Mouse (Mus musculus) G1E (cell line): Measurements from ENCODE around the gene Tcap. TPM values are rescaled to one million over a fixed set of nuclear protein-coding genes. Genes with fewer than 3 reads are reported as not detected.

ENCODE experiments used
- ATAC-seq: 2 replicates; pipeline ENCODE4 v1.8.0; 2016; ENCODE audit warnings: mild to moderate bottlenecking; ENCODE audit not compliant: insufficient number of reproducible peaks, poor library complexity, low FRiP score, severe bottlenecking; ENCODE audit errors: extremely low read depth
- DNase-seq: peaks from one replicate; pipeline ENCODE4 v3.0.0; 2012; ENCODE audit warnings: low spot score
- H3K27me3 ChIP-seq: 2 replicates; pipeline ENCODE4 v1.6.1; 2012; ENCODE audit warnings: mild to moderate bottlenecking, low read length, inconsistent platforms; ENCODE audit not compliant: insufficient read depth
- H3K36me3 ChIP-seq: replicated peaks from 2 replicates; pipeline ENCODE3; 2012; ENCODE audit warnings: mild to moderate bottlenecking, inconsistent platforms
- H3K4me1 ChIP-seq: 2 replicates; pipeline ENCODE4 v1.6.1; 2012; ENCODE audit warnings: low read depth, low read length, inconsistent platforms, mixed read lengths; ENCODE audit not compliant: insufficient read depth
- H3K4me3 ChIP-seq: 2 replicates; pipeline ENCODE4 v1.5.1; 2012; ENCODE audit warnings: low read depth, mild to moderate bottlenecking, inconsistent platforms, low read length, moderate library complexity, mixed read lengths
- H3K9me3 ChIP-seq: replicated peaks from 2 replicates; pipeline ENCODE4 v1.6.1; 2012; ENCODE audit warnings: inconsistent platforms
- CTCF ChIP-seq: IDR thresholded peaks from 2 replicates; pipeline ENCODE4 v1.5.1; 2012; ENCODE audit warnings: low read depth, low read length, inconsistent platforms, mixed read lengths
- GATA1 ChIP-seq: IDR thresholded peaks from 2 replicates; pipeline ENCODE4 v1.6.1; 2012; ENCODE audit warnings: borderline replicate concordance, low read length, inconsistent platforms, mixed read lengths
- GATA2 ChIP-seq: IDR thresholded peaks from 2 replicates; pipeline ENCODE4 v1.6.1; 2012; ENCODE audit warnings: low read depth, low read length, inconsistent platforms, borderline replicate concordance
- POLR2AphosphoS5 ChIP-seq: IDR thresholded peaks from 2 replicates; pipeline ENCODE4 v1.6.1; 2012; ENCODE audit warnings: low read depth, low read length, inconsistent platforms; ENCODE audit not compliant: insufficient replicate concordance
- TAL1 ChIP-seq: conservative IDR thresholded peaks from 2 replicates; pipeline ENCODE4 v1.6.1; 2012; ENCODE audit warnings: low read depth, low read length, inconsistent platforms, mixed read lengths
- polyA plus RNA-seq: library from polyadenylated mRNA; stranded (reverse); fragments of >175 nt; gene quantifications from 2 replicates; pipeline ENCODE4 v1.2.3, GENCODE M21; 2012
- total RNA-seq, 2 experiments: library from RNA; stranded (forward) in 1 of 2; stranded (reverse) in 1 of 2; fragments of 200-1000 nt in 1 of 2; fragments of >200 nt in 1 of 2; fragmentation: Nextera tagmentation in 1 of 2; gene quantifications; 2 replicates each; pipeline ENCODE4 v1.2.3; 2014 to 2017

Tcap gene
- not detected in 2 replicates for total RNA-seq (2014; fragmentation: Nextera tagmentation)
- total RNA-seq (2017): 0.23 TPM in 1 of 2 replicates, not detected in the other
- polyA plus RNA-seq: 0.13 TPM in 1 of 2 replicates, not detected in the other

DNA sequence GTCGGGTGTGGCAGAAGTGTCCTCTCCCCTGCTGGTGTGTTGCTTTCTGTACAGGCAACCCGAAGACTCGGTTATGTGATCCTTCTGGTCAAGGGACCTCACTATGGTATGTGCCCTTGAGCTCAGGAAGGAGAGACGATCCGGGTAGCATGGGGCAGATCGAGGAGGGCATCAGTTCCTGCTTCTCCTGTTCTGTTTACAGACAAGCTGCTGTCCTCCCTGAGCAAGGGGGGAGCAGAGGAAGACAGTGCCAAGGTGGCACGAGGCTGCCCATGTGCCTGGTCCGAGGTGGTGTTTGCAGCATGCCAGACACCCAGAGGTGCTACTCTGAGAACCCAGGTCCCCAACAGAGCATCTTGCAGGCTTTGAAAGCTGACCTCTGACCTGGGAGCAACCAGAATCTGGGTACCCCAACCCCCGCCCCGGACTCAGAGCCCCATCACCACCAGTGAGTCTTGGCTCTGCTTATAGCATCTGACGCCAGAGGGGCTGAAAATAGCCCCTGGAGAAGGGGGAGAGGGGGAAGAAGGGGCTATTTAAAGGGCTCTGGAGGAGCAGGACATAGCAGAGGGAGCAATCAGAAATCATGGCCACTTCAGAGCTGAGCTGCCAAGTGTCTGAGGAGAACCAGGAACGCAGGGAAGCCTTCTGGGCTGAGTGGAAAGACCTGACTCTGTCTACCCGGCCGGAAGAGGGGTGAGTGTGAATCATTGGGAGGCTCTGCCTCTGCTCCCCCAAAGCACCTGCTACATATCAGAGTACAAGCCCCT, at the start of gene Tcap:
Gene Tcap, plus strand, starts transcription at position 551 of the 770 bp plus-strand sequence.
- Histone ChIP-seq H3K4me1 (peaks cover 7% of the 10 kb centered on the region; the same call in 1 of the 2 replicates), H3K27me3 (peaks cover 51% of the 10 kb centered on the region), H3K36me3 (peaks cover 33% of the 10 kb centered on the region), H3K9me3 (no peaks in the 10 kb centered on the region), H3K4me3 (no peak within 1 kb of the TSS)
- ATAC-seq: no peak
- DNase-seq: no peak
- no peak for TF ChIP-seq GATA1
- TF ChIP-seq POLR2AphosphoS5: no peak
- no peak for TF ChIP-seq GATA2
- TF ChIP-seq CTCF: no peak
- no peak for TF ChIP-seq TAL1

- H3K4me3 ChIP-seq: no peak overlapping the region
- DNase-seq (no peak), ATAC-seq (no peak)
- TF ChIP-seq POLR2AphosphoS5 (no peak), GATA2 (no peak), GATA1 (no peak), TAL1 (no peak), CTCF (no peak)
- H3K9me3 ChIP-seq: 0 out of 2 replicates have a peak, but pooled peaks cover under 1% of the 10 kb centered on the region
- H3K36me3 ChIP-seq: no peaks in the 10 kb centered on the region
- peaks cover 16% of the 10 kb centered on the region for H3K4me1 ChIP-seq
- peaks cover 63% of the 10 kb centered on the region for H3K27me3 ChIP-seq
Measured at GRCm38 (mm10) chr11:98333981-98334741, 49.5 kb upstream of the Tcap start.

DNA sequence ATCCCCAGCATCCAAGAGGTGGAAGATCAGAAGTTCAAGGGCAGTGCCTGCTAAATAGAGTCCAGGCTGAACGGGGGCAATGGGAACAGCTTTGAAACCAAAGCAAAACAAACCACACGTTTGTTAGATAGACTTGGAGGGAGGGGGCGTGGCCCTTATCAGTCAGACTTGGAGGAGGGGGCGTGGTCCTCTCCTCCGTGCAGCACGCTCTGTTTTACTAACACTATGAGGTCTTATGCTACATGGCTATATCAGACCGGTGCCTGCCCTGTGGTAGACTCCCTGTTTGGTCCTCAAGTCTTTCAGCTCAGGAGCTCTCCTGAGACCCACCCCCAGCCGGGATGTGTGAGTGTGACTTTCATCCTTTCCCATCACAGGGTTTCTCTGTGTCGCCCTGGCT, 48.4 kb upstream of the Tcap start:
- TF ChIP-seq TAL1 (no peak), POLR2AphosphoS5 (no peak), CTCF (no peak), GATA2 (no peak), GATA1 (no peak)
- H3K4me1 ChIP-seq: peaks cover 22% of the 10 kb centered on the region
- ATAC-seq (no peak), DNase-seq (no peak)
- no peaks in the 10 kb centered on the region for H3K36me3 ChIP-seq
- no peak overlapping the region for H3K4me3 ChIP-seq
- H3K27me3 ChIP-seq: peaks cover 68% of the 10 kb centered on the region
- H3K9me3 ChIP-seq: no peaks in the 10 kb centered on the region

DNA sequence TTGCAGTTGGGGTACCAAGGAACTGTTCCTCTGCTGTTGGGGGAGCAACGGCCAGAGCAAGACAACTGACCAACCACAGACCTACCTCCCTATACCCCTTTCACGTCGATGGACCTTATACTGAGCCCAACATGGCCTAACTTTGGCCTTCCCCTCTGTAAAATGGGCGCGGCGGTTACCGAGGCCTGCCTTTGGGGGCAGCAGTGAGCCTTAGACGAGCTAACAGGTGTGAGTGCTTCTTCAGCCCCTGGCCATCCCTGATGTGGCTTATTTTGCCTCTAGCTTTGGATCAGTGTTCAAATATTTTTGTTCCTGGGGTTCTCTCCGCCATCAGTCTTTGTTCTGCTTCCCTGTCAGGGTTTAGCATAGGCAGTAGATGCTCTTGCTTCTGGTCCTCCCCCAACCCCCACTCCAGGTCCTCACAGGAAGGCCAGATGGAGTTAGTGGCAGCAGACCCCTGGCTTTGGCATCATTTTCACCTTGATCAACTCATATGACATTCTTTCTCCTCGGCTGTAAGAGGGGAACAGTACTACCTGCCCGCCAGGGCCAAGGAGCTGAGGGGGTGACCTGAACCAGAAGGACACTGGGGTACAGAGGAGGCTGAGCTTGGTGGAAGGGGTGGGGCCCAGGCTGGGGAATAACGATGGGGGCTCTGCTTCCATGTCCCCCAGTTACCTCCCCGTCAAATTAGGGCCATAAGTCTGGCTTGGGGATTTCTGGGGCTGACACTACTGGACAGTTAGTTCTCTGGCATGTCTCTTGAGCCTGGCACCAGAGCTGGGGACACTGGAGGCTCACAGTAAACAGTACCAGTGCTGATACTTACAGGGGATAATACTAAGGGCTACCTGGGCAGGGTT, 47.1 kb upstream of the Tcap start:
- Histone ChIP-seq H3K9me3 (no peaks in the 10 kb centered on the region), H3K4me3 (no peak overlapping the region), H3K27me3 (peaks cover 65% of the 10 kb centered on the region), H3K36me3 (no peaks in the 10 kb centered on the region), H3K4me1 (peaks cover 24% of the 10 kb centered on the region)
- no peak for ATAC-seq
- TF ChIP-seq GATA1 (no peak), POLR2AphosphoS5 (no peak), GATA2 (no peak), CTCF (no peak), TAL1 (no peak)
- DNase-seq: no peak

DNA sequence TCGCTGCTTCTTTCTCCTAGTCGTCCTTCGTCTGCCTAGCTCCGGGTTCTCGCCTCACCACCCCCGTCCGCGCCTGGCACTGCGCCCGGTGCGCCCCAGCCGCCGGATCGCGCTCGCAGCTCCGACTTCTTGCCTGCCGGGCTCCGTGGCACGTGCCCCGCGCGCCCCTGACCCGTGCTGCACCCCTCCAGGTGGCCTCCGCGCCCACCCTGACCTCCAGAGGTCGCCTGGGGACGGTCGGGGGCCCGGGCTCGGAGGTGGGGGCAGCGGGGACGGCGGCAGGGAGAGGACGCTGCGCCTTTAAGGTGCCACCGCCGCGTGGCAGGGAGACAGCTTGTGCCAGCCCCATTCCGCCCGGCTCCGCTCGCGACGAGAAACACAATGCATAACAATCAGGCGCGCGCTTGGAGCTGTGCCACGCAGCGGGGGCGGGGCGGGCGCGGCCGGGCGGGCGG, 45.1 kb upstream of the Tcap start:
- Histone ChIP-seq H3K4me1 (peaks cover 32% of the 10 kb centered on the region), H3K4me3 (no peak overlapping the region), H3K27me3 (peaks cover 73% of the 10 kb centered on the region), H3K36me3 (no peaks in the 10 kb centered on the region), H3K9me3 (no peaks in the 10 kb centered on the region)
- no peak for ATAC-seq
- TF ChIP-seq GATA1 (no peak), POLR2AphosphoS5 (no peak), CTCF (no peak)
- no peak for DNase-seq

GRCm38 (mm10) chr11:98339071-98339501, 44.5 kb upstream of the Tcap start:
- Histone ChIP-seq H3K9me3 (no peaks in the 10 kb centered on the region), H3K36me3 (no peaks in the 10 kb centered on the region), H3K4me1 (peaks cover 31% of the 10 kb centered on the region), H3K27me3 (peaks cover 74% of the 10 kb centered on the region), H3K4me3 (no peak overlapping the region)
- TF ChIP-seq TAL1 (no peak), POLR2AphosphoS5 (no peak)
- ATAC-seq: no peak
- no peak for DNase-seq
